Mouse (Mus musculus) 3T3-L1 (cell line): ENCODE results near the gene Prpmp5.
"Not testable (repeated sequence)": the region's sequence is repeated elsewhere in the genome, so short reads cannot be mapped to it uniquely, and the experiment has no call there.

Experiments used
- DNase-seq: peaks from one replicate; pipeline ENCODE4 v3.0.0-alpha.2; 2015; ENCODE audit warnings: low read depth, low spot score

Prpmp5 gene

GRCm38 (mm10) chr6:132314657-132315056 is at the start of gene Prpmp5:
Gene Prpmp5 (minus strand): TSS chr6:132314757.
- DNase-seq, result not testable (repeated sequence)

- not testable (repeated sequence) for DNase-seq
Measured at GRCm38 (mm10) chr6:132364034-132364433, 49.5 kb upstream of the Prpmp5 start, which contains the start of gene Gm8882. Gene Gm8882 (minus strand): TSS chr6:132364134.
